Mouse (Mus musculus) CH12.LX (cell line): ENCODE data around the gene Aspscr1. TPM values are rescaled to one million over a fixed set of nuclear protein-coding genes. Genes with fewer than 3 reads are reported as not detected.

Experiments used
- DNase-seq: peaks from one replicate; pipeline ENCODE4 v3.0.0-alpha.2; 2013; ENCODE audit errors: extremely low read depth
- H3K27ac ChIP-seq: 2 replicates; pipeline ENCODE4 v1.5.1; 2012; ENCODE audit warnings: low read depth, mild to moderate bottlenecking, control low read depth, moderate library complexity; ENCODE audit not compliant: insufficient read depth
- H3K27me3 ChIP-seq: replicated peaks from 2 replicates; pipeline ENCODE3; 2012; ENCODE audit warnings: inconsistent platforms
- H3K36me3 ChIP-seq, 2 experiments: replicated peaks in 1 of 2; 2 replicates each; pipeline versions ENCODE3 to v1.6.1; 2012; ENCODE audit warnings: inconsistent platforms in 1 of 2, low read length in 1 of 2, mild to moderate bottlenecking in 1 of 2, mixed read lengths in 1 of 2, moderate library complexity in 1 of 2; ENCODE audit not compliant: control insufficient read depth in 1 of 2, insufficient read depth in 1 of 2
- H3K4me1 ChIP-seq, 2 experiments: 2 replicates each; pipeline ENCODE4 v1.6.1; 2012; ENCODE audit warnings: inconsistent platforms in 1 of 2, moderate library complexity in 1 of 2; ENCODE audit not compliant: insufficient read depth in 2 of 2, control insufficient read depth in 1 of 2
- H3K4me2 ChIP-seq: 2 replicates; pipeline ENCODE4 v1.6.1; 2012; ENCODE audit warnings: low read depth, mild to moderate bottlenecking, control low read depth; ENCODE audit not compliant: poor library complexity, insufficient read depth, severe bottlenecking
- H3K4me3 ChIP-seq, 3 experiments: fragments of 150-350 bp in 1 of 3; sonication (generic) in 1 of 3; replicated peaks in 1 of 3; 2 replicates each; pipeline versions ENCODE3 to v1.5.1; 2011 to 2012; ENCODE audit warnings: low read depth in 2 of 3, low read length in 2 of 3, mild to moderate bottlenecking in 2 of 3, moderate library complexity in 2 of 3, control low read depth in 1 of 3, improper control_type of control experiment in 1 of 3, inconsistent platforms in 1 of 3, mixed read lengths in 1 of 3; ENCODE audit not compliant: poor library complexity in 1 of 3
- H3K79me2 ChIP-seq: replicated peaks from 2 replicates; pipeline ENCODE4 v1.6.1; 2012; ENCODE audit warnings: mild to moderate bottlenecking, moderate library complexity; ENCODE audit not compliant: control insufficient read depth, poor library complexity, insufficient read depth, severe bottlenecking; ENCODE audit errors: extremely low read depth
- H3K9ac ChIP-seq: 2 replicates; pipeline ENCODE4 v1.6.1; 2012; ENCODE audit warnings: low read depth, mild to moderate bottlenecking, control low read depth, moderate library complexity; ENCODE audit not compliant: insufficient read depth
- H3K9me3 ChIP-seq: replicated peaks from 2 replicates; pipeline ENCODE3; 2012; ENCODE audit warnings: low read length, inconsistent platforms, mixed read lengths
- CHD1 ChIP-seq: IDR thresholded peaks from 2 replicates; pipeline ENCODE4 v1.6.1; 2012; ENCODE audit warnings: low read depth, low read length, improper control_type of control experiment, inconsistent platforms
- CHD2 ChIP-seq: IDR thresholded peaks from 2 replicates; pipeline ENCODE4 v1.6.1; 2011; ENCODE audit warnings: low read length, improper control_type of control experiment
- CTCF ChIP-seq, 2 experiments: IDR thresholded peaks in 1 of 2; conservative IDR thresholded peaks in 1 of 2; 2 replicates each; pipeline ENCODE4 v1.5.1; 2011 to 2012; ENCODE audit warnings: low read depth in 2 of 2, low read length in 2 of 2, improper control_type of control experiment in 1 of 2, inconsistent platforms in 1 of 2, mild to moderate bottlenecking in 1 of 2, moderate library complexity in 1 of 2
- ELF1 ChIP-seq: IDR thresholded peaks from 2 replicates; pipeline ENCODE4 v1.6.1; 2014; ENCODE audit warnings: low read depth, mild to moderate bottlenecking, inconsistent platforms, low read length, improper control_type of control experiment
- EP300 ChIP-seq: IDR thresholded peaks from 2 replicates; pipeline ENCODE4 v1.6.1; 2011; ENCODE audit warnings: low read length, improper control_type of control experiment
- GABPA ChIP-seq: IDR thresholded peaks from 2 replicates; pipeline ENCODE4 v1.6.1; 2012; ENCODE audit warnings: low read depth, low read length, improper control_type of control experiment, inconsistent platforms; ENCODE audit not compliant: insufficient replicate concordance
- JUN ChIP-seq: IDR thresholded peaks from 2 replicates; pipeline ENCODE4 v1.6.1; 2011; ENCODE audit warnings: low read depth, mild to moderate bottlenecking, low read length, improper control_type of control experiment, moderate library complexity; ENCODE audit not compliant: insufficient read depth
- MAFK ChIP-seq: IDR thresholded peaks from 2 replicates; pipeline ENCODE4 v1.6.1; 2011; ENCODE audit warnings: low read length, improper control_type of control experiment; ENCODE audit not compliant: insufficient replicate concordance
- MAX ChIP-seq: IDR thresholded peaks from 2 replicates; pipeline ENCODE4 v1.6.1; 2011; ENCODE audit warnings: low read length, improper control_type of control experiment
- MAZ ChIP-seq: IDR thresholded peaks from 2 replicates; pipeline ENCODE4 v1.6.1; 2012; ENCODE audit warnings: low read depth, mild to moderate bottlenecking, inconsistent platforms, low read length, improper control_type of control experiment, moderate library complexity
- MXI1 ChIP-seq: IDR thresholded peaks from 2 replicates; pipeline ENCODE4 v1.6.1; 2011; ENCODE audit warnings: mild to moderate bottlenecking, low read depth, low read length, improper control_type of control experiment
- MYC ChIP-seq: IDR thresholded peaks from 2 replicates; pipeline ENCODE4 v1.6.1; 2011; ENCODE audit warnings: low read depth, mild to moderate bottlenecking, improper control_type of control experiment, low read length
- NELFE ChIP-seq: IDR thresholded peaks from 2 replicates; pipeline ENCODE4 v1.6.1; 2011; ENCODE audit warnings: low read depth, low read length, improper control_type of control experiment
- NRF1 ChIP-seq: IDR thresholded peaks from 2 replicates; pipeline ENCODE4 v1.6.1; 2014; ENCODE audit warnings: low read depth, mild to moderate bottlenecking, inconsistent platforms, low read length, improper control_type of control experiment, moderate library complexity
- POLR2A ChIP-seq: IDR thresholded peaks from 2 replicates; pipeline ENCODE4 v1.6.1; 2011; ENCODE audit warnings: low read depth, mild to moderate bottlenecking, improper control_type of control experiment, low read length
- RAD21 ChIP-seq: IDR thresholded peaks from 2 replicates; pipeline ENCODE4 v1.6.1; 2011; ENCODE audit warnings: low read depth, mild to moderate bottlenecking, low read length, improper control_type of control experiment, moderate library complexity
- UBTF ChIP-seq: IDR thresholded peaks from 2 replicates; pipeline ENCODE4 v1.6.1; 2012; ENCODE audit warnings: low read depth, mild to moderate bottlenecking, inconsistent platforms, low read length, improper control_type of control experiment, moderate library complexity
- USF2 ChIP-seq: conservative IDR thresholded peaks from 2 replicates; pipeline ENCODE4 v1.6.1; 2011; ENCODE audit warnings: low read depth, low read length, improper control_type of control experiment
- ZC3H11A ChIP-seq: IDR thresholded peaks from 2 replicates; pipeline ENCODE4 v1.6.1; 2012; ENCODE audit warnings: low read depth, mild to moderate bottlenecking, inconsistent platforms, low read length, improper control_type of control experiment
- ZKSCAN1 ChIP-seq: IDR thresholded peaks from 2 replicates; pipeline ENCODE4 v1.6.1; 2012; ENCODE audit warnings: low read depth, inconsistent platforms, low read length, improper control_type of control experiment, borderline replicate concordance
- ZMIZ1 ChIP-seq: IDR thresholded peaks from 2 replicates; pipeline ENCODE4 v1.6.1; 2012; ENCODE audit warnings: low read depth, mild to moderate bottlenecking, inconsistent platforms, low read length, improper control_type of control experiment
- dilution Hi-C: fragments of 300-500 bp; cut with MboI; formaldehyde crosslinking; loops from 2 replicates; pipeline ENCODE4 v1.14.3; 2020; ENCODE audit warnings: low sequenced_read_pairs; ENCODE audit not compliant: extremely low pct_unique_long_range_greater_than_20kb, extremely low pct_ligation_motif_present
- in situ Hi-C: fragments of 300-500 bp; cut with MboI; formaldehyde crosslinking; loops from 3 replicates; pipeline ENCODE4 v1.14.3; 2019; ENCODE audit warnings: low sequenced_read_pairs, low pct_ligation_motif_present, low pct_unique_long_range_greater_than_20kb, mixed read lengths
- polyA plus RNA-seq: library from polyadenylated mRNA; unstranded; fragments of >175 nt; gene quantifications from 2 replicates; pipeline ENCODE4 v1.2.1, GENCODE M21; 2012; ENCODE audit warnings: low read depth; ENCODE audit not compliant: insufficient read length
- total RNA-seq, 2 experiments: library from RNA; depleted of rRNA; stranded (reverse); fragments of 300-350 nt in 1 of 2; fragments of >200 nt in 1 of 2; gene quantifications; 2 replicates each; pipeline ENCODE4 v1.2.3; 2012 to 2014

Aspscr1 gene
- total and polyA plus RNA-seq, 3 experiments, result 27.3 to 69.9 (median 34.1) TPM

GRCm38 (mm10) chr11:120706120-120706519 is 33.3 kb downstream of the Aspscr1 start:
- H3K9ac ChIP-seq, result no peak overlapping the region
- H3K36me3 ChIP-seq, result peaks cover 46 to 87% of the 10 kb centered on the region in 2 experiments
- peaks cover 14 to 33% of the 10 kb centered on the region in 2 experiments for H3K4me1 ChIP-seq
- H3K27me3 ChIP-seq, result no peaks in the 10 kb centered on the region
- H3K4me3 ChIP-seq, result no peak overlapping the region
- DNase-seq, result no peak
- no peak overlapping the region for H3K27ac ChIP-seq
- H3K4me2 ChIP-seq, result no peak overlapping the region
- dilution Hi-C loops (no loop called here), in situ Hi-C loops (no loop called here)
- TF ChIP-seq ZKSCAN1, result no peak
- no peak for TF ChIP-seq UBTF
- TF ChIP-seq GABPA, result no peak
- TF ChIP-seq CHD2, result no peak
- TF ChIP-seq ZC3H11A, result no peak
- TF ChIP-seq NRF1, result no peak
- no peak for TF ChIP-seq ZMIZ1
- no peak for TF ChIP-seq POLR2A
- no peak for TF ChIP-seq CHD1
- TF ChIP-seq ELF1, result no peak
- no peak for TF ChIP-seq MXI1
- TF ChIP-seq JUN, result no peak
- TF ChIP-seq USF2, result no peak
- no peak for TF ChIP-seq MAX
- H3K79me2 ChIP-seq, result no peaks in the 10 kb centered on the region
- H3K9me3 ChIP-seq, result no peaks in the 10 kb centered on the region

- Histone ChIP-seq H3K79me2 (no peaks in the 10 kb centered on the region), H3K9ac (no peak overlapping the region), H3K4me1 (peaks cover 14 to 35% of the 10 kb centered on the region in 2 experiments), H3K27me3 (no peaks in the 10 kb centered on the region), H3K9me3 (no peaks in the 10 kb centered on the region), H3K36me3 (peaks cover 43 to 89% of the 10 kb centered on the region in 2 experiments), H3K4me2 (no peak overlapping the region), H3K4me3 (no peak overlapping the region), H3K27ac (no peak overlapping the region)
- dilution Hi-C loops, result no loop called here
- no peak for TF ChIP-seq UBTF
- no peak for DNase-seq
- in situ Hi-C loops, result no loop called here
Measured at GRCm38 (mm10) chr11:120707225-120707624, 34.5 kb downstream of the Aspscr1 start.

- no peaks in the 10 kb centered on the region for H3K27me3 ChIP-seq
- no peak overlapping the region for H3K9ac ChIP-seq
- DNase-seq, result no peak
- no peaks in the 10 kb centered on the region for H3K79me2 ChIP-seq
- H3K4me1 ChIP-seq, result peaks cover 17 to 43% of the 10 kb centered on the region in 2 experiments
- H3K4me2 ChIP-seq, result 0 out of 2 replicates have a peak overlapping the region, but pooled peaks have one; percentile 1
- in situ Hi-C loops (no loop called here), dilution Hi-C loops (no loop called here)
- peaks cover 39 to 88% of the 10 kb centered on the region in 2 experiments for H3K36me3 ChIP-seq
- H3K4me3 ChIP-seq, result no peak overlapping the region
- TF ChIP-seq RAD21, result no peak
- TF ChIP-seq MAFK, result no peak
- no peak for TF ChIP-seq MAZ
- TF ChIP-seq MAX, result no peak
- TF ChIP-seq EP300, result no peak
- TF ChIP-seq CTCF (conservative IDR thresholded peaks at IDR 0.05 in 1 of 2, IDR thresholded peaks at IDR 0.05 in 1 of 2; ENCODE audit: low read depth in 2 of 2, low read length in 2 of 2), result no peak
- no peak for TF ChIP-seq GABPA
- no peak for TF ChIP-seq MYC
- no peak for TF ChIP-seq NELFE
- H3K27ac ChIP-seq, result no peak overlapping the region
- no peaks in the 10 kb centered on the region for H3K9me3 ChIP-seq
Measured at GRCm38 (mm10) chr11:120707969-120708368, 35.2 kb downstream of the Aspscr1 start.
